Mouse (Mus musculus): Measurements from ENCODE around the gene Nkd1.

Gene Nkd1

DNA sequence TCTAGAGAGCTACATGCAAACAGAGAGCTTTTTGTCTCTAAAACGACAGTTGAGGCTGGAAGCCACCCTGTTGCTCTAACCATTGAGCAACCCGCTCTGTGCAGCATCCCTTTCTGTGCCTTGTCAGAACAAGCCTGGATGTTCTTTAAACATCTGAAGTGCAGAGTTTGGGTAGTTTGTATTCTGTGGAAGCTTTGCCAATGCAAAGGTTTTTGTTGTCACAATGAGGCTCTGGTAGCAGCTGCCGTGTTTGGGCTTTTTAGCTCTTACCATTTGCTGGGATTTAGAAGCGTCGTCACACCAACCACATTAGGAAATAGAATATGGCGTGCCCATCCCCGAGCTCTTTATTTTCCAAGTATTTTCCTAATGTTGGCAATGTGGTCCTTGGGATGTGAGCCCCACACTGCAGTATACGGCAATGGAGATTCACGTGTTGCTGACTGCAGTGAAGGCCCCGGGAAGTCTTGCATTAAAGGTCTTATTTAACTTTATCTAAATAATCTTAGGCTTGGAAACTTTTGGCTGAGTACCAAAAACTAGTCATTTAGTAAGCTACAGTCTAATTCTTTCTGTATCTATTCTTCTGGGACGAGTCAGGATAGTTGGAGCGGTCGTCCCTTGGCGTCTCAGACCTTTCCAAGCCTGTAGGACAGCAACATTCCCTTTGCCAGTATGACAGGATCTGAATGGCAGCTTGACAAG is 51.9 kb downstream of the Nkd1 start:
- no peak for DNase-seq (ENCODE audit: low read depth, low spot score)

DNA sequence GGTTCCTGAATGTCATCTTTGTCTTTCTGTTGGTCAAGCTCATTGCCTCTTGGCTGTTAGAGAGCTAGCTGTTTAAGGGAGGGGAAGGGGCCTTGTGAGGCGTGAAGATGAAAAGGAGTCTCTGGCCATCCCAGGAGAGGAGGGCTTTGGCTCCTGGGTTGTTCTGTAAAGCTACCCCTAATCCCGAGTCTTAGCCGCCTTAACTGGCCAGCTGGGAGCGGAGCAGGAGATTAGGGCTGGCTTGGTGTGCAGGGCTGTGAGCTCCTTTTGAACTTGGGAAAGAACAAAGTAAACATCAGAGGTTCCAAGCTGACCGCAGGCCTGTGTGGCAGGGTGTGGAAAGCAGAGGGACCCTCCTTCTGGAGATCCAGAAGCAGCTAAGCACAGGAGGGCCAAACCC is 53.8 kb downstream of the Nkd1 start:
- no peak for DNase-seq (ENCODE audit: low read depth, low spot score)

DNA sequence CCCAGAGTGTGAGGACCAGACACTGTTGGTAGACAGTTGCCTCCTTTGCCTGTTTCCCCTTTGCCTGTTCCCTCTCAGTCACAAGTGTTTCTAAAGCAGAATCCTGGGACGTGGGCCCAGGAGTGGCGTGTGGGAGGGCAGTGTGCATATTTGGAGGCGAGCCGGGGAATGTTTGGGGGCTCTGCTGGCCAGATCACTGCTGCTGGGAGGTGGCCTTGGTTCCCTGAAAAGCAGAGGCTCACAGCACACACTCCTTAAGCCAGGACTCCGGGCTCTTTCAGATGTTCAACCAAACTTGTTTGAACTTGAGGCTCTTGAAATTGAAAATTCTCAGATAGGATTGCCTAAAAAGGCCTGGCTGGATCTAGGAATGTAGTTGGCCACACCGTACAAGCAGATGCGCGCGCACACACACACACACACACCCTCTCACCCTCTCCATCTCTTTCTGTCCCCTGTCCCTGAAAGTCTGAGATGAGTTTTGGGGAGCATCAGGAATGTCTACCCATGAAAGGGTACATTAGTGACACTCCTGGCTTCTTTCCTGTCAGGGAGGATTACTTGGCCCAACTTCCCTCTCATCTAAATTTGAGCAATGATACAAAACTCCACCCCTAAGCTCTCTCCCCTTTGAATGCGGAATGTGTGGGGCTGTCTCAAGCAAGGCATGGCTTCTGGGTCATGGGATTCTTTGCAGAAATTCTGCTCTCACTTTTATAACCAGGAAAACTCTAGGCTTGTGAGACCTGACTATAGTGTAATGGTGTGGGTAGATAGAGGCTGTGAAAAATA is 55.4 kb downstream of the Nkd1 start:
- no peak for DNase-seq (ENCODE audit: low read depth, low spot score)

DNA sequence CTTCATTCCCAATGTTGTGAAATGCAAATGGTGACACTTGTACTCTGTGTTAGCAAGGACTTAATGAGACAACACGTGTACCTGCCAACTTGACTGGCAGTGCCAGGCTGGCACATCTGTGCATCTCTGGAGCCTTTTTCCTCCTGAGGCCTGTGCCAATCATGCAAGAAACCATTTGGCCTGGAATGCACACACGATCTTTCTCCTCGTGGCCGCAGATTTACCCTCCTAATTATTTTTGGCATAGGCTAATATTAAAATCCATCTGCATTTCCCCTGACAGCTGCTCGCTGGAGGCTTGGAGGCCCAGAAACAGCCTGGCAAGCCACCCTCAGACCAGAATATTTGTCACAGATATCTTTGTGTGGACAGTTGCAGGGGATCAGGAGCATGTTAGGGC is 56.5 kb downstream of the Nkd1 start:
- no peak for DNase-seq (ENCODE audit: low read depth, low spot score)

DNA sequence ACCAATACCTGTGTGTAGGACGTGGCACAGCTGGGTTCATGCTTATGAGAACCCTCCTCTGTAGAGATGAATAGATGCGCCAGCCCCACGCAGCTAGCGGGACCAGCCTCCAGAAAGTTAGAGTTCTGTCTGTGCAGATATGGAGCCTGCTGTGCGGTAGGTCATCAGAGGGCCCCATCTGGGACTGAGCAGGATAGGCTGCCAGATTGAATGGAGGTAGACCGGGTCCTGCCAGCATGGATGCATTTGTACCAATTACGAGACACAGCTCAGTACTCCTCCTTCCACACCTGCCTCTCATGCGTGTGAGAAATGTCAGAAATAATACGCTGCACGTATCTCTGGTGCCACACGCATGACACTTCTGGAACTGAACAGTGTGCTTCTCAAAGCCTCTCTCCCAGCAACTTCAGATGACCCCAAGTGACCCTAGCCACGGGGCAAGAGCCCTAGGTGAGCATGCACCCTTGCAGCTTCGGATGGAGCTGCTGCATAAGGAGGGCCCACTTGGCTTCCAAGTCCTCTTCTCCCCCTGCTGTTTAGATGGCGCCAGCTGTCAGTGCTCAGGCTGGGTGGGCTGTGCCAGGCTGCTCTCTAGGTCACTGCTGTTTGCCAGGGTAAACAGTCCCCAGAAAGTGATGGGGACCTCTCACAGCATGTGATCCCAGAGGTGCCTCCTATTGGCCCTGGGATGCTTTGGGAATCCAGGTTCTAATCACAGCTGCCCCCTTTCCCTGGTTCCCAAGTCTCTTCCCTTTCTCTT is 57.4 kb downstream of the Nkd1 start:
- no peak for DNase-seq (ENCODE audit: low read depth, low spot score)

DNA sequence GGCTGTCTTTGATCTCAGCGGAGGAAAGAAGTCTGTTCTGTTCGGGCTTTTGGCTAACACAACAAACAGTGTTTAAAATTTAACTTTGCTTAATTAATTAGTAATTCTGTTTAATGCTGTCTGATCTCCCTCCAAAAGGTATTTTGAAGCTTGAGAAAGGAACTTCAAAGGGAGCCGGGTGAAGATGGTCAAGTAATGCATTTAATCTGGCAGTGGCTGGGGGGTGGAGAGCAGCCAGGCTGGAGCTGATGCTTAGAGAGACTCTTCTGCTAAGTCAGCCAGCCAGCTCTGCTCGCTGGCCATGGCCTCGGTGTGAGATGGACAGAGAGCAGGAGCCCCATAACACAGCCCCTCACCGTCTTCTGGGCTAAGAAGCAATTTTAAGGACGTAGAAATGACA is 58.1 kb downstream of the Nkd1 start:
- no peak for DNase-seq (ENCODE audit: low read depth, low spot score)

DNA sequence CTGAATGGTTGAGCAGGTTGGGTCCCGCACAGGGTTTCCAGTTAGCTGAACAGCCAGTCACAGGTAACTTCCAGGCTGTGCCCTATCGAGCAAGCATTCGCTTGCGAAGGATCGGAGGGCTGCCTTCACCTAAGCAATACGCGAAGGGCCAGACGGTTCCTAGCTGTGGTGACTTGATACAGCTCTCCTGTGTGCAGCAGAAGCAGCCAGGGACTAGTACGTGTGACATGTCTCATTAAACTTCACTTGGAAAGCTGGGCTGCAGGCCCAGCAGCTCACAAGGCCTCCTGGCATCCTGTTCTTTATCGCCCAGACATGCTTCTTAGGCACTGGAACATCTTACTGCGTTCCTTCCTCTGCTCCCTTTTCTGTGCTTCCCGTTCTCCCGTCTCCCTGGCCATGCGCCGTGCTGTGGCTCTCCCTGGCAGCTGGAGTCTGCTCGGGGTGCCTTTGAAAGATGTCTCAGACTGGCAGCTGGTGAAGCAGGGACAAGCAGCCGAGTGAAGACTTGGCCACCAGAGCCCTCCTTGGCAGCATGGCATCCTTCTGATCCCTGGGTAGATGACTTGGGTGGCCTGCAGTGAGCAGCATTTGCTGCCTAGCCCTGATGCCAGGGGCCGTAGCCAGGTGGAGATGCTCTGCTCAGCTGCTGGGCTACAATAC is 58.6 kb downstream of the Nkd1 start:
- no peak for DNase-seq (ENCODE audit: low read depth, low spot score)

DNA sequence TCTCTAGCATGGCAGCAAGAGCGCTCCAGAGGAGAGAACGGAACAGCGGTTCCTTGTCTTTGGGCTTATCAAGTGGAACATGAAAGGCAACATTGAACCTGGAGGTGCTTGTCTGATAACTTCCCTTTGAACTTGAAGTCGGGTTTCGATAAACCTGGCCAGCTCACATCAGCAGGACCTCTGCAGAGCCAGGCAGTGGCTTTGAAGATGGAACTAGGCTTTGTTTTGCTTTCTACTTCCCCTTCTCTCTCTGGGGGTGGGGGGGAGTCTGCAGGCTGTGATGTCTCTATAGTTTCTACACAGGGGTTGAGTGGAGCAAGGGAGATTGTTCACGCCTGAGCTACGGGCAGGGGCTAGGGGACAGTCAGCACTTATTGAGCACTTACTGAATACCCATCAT is 59.6 kb downstream of the Nkd1 start:
- DNase-seq (ENCODE audit: low read depth, low spot score): no peak

DNA sequence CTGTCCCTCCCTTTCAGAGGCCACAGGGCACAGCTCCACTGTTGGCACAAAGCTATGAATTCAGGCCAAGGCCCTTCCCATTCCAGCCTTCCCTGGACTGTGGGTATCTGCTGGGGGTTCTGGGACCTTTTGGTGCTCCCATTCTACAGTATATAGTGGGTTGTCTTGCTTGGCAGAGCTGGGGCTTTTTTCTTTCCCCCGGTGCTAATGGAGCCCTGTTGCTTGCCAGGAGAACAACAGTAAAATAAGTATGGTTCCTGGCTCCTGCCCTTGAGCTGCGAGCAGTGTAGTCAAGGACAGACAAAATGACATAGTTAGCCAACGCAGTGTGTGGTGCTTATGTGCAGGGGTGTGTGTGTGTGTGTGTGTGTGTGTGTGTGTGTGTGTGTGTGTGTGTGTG is 62.7 kb downstream of the Nkd1 start:
- no peak for DNase-seq (ENCODE audit: low read depth, low spot score)

DNA sequence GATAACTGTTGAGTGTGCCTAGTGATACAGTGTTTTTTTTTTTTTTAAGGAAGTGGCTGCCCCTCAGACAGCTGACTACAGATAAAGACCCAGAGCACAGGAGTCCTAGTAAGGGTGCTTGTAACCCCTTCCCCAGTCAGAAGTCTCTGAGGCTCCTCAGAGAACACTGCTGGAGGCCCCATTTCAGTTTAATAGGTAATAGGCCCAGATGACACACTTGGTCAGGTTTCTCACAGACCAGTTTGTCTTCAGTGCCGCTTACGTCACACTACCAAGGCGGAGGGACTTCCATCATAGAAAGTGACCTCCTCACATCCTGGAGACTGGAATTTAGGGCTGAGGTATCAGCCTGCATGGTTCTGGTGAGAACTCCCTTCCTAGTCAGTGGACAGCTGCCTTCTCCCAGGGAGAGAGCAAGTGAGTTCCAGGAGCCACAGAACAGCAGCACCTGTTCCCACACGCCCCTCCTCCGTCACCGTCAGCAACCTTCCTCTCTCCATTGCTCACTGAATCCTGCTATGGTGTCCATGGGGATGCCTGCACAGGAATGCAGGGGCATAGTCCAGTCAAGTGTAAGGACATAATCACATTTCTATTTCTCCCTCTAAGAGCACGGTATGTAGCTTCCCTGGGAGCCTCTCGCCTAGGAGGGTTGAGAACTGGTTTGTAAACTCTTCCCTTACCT is 67.2 kb downstream of the Nkd1 start:
- no peak for DNase-seq (ENCODE audit: low read depth, low spot score)

DNA sequence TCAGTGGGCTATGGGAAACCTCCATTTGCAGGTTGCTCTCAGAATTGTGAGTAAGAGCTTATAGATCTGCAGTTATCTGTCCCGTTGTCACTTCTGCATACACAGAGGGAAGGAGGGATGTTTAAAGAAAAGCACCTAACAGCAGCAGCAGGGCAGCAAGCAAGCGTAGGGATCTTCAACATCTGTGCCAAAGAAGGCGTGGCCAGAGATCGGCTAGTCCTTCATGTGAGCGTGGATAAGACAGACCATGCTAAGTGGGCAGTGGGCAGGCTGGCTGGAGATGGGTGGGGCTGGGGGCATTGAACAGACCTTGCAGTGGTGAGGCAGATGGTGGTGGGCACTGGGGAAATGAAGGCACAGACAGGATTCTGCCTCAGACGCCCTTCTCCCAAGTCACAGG is 69.1 kb downstream of the Nkd1 start:
- no peak for DNase-seq (ENCODE audit: low read depth, low spot score)

DNA sequence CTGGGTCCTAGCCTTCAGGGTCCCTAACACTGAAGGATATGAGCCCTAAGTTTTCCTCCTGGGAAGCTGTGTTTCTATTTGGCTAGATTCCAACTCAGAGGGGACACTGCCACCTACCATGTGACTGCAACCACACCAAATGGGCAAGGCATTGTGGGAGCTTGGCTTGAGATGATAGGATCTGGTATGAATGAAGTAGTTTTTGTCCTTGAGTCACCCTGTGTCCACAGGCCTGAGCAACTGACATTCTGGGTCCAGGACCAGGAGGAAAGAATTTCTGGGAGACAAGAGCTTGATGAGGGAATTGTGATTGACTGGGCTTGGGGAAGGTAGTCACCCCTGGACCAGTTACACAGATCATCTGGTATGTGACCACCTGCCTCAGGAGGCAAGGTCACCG is 72.8 kb downstream of the Nkd1 start:
- DNase-seq (ENCODE audit: low read depth, low spot score): no peak

DNA sequence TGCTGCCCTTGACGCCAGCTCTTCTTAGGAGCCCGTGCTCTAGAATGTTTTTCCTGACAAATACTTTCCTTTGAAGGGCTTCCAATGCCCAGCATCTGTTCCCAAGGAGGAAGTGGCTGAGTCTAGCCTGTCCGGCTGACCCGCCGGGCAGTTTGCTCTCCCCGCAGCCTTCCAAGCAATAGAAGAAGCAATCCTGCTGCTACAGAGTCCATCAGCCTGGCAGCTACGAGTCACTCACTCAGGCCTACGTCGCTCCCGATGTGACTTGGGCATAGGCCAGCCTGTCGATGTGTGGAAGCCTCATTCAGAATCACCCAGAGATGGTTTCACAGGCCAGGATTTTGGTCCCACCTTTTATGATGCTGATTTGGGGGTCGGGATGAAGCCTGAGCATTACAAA is 74.9 kb downstream of the Nkd1 start:
- no peak for DNase-seq (ENCODE audit: low read depth, low spot score)

DNA sequence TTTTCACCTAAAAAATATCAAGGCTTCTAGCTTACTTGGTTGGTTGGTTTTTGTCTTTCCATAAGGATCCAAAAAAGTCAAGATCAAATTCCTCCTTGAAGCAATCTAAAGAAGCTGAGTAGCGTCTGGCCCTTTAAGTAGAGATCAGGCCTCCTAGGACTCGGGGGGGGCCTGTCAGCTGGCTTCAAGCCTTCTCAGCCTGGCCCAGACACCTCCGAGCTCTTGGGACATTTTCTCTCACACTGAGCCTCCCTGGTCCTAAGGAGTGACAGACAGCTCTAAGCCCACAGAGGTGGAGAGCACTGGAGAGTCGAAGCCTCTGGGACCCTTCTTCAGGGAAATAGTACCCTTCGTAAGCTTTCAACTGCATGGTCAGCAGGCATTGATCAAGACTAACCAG is 77.4 kb downstream of the Nkd1 start:
- DNase-seq (ENCODE audit: low read depth, low spot score): no peak

DNA sequence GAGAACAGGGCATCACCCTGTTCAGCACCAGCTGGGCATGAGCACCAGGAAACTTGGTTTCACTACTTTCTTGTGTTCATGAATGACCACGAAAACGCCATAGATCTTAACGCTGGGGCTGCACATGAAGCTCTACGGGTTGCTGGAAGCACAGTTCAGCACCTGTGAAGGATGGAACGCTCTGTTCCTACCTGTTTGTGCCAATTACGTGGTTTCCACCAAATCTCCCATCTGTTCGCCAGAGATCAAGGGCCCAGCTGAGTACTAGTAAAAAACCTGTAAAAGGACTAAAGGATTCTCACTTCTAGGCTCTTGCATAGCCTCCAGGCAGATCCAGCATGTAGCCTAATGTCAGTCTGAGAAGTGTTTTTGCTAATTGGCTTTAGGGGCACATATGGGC is 78.3 kb downstream of the Nkd1 start:
- no peak for DNase-seq (ENCODE audit: low read depth, low spot score)

DNA sequence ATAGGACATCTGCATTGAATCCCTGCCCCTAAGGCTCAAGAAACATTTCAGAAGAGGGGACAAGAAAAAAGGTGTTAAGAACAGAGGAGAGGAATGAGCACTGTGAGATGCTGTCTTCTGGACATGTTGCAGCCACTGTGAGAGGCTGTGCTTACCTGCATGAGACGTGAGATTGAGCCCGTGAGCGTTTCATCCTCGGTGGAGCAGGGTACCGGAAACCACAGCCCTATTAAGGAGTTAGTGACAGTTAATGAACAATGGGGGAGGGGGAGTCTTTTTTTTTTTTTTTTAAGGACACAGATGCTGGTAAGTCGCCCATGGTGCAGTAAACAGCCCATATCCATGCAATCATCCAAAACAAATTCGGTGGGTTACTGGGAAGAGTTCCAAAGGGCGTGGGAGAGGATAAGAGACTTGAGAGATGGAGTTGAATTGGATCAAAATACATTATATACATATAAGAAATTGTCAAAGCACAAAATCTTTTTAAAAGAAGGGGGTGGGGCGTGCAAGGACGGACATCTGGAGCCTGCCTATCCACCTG is 82.4 kb downstream of the Nkd1 start:
- DNase-seq (ENCODE audit: low read depth, low spot score): no peak

DNA sequence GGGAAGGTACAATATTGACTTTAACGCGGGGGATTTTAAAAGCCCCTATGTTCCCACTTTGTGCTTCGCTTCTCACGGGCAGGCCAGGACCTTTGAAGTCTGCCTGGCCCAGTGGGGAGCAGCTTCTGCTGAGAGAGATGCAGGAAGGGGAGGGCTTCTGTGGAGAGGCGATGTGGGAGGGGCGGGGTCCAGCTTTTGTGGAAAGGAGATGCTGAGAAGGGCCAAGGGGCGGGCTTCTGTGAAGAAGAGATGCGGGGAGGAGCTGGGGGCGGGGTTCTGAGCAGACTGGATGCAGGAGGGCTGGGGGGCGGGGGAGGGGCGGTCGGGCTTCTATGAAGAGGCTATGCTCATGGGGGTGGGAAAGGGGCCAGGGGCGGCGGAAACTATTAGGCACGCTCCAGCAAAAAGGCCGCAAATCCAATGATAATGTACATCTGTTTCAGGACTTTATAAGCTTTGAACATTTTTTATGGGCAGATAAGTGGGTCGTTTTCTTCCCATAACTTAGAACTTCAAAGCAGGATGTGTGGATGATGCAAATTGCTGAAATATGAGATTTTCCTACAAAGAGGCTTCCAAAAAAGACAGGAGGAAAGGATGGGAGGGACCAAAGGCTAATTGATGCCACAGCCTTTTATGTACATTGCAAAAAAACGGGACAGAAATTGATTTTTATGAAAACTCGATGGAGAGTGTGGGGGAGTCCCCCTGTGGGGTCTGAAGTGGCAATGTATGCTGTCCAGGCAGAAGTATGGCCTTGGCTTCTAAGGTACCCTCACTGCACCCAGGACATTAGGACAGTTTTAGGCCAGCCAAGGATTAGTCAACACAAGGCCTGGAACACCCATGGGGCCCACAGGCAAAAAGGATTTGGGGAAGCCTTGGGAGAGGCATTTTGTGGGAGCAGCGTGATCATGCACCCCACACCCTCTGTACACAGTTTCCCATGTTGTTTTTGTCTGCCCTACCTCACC is 83.2 kb downstream of the Nkd1 start:
- peak; percentile 53 for DNase-seq (ENCODE audit: low read depth, low spot score)

DNA sequence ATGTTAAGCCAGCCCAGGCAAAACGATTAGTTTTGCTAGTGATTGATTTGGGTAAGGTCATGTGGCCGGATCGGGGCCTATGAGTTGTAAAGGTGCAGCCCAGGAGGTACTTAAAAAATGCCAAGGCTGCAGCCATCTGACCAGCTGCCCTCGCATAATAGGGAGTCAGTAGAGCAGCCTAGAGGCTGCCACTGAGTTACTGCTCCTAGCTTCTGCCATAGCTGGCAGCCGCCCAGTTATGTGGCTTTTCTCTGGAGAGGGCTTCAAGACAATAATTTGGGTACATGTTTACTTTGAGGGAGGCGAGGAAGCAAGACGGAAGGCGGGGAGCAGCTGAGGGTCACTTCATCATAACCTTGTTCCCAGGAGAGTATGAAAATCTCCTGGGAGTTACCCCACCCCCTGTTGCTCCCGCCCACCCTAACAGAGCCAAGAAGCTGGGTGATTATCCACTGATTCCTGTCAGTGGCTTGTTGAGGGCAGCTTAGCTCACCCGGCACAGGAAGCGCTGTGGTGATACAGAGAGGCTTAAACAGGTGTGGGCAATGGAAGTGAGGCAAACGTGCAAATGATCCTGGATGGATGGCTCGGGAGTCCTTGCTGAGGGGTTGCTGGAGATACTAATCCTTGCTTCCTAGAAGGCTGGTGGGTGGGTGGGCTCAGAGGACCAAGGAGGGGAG is 84.3 kb downstream of the Nkd1 start:
- DNase-seq (ENCODE audit: low read depth, low spot score): no peak

DNA sequence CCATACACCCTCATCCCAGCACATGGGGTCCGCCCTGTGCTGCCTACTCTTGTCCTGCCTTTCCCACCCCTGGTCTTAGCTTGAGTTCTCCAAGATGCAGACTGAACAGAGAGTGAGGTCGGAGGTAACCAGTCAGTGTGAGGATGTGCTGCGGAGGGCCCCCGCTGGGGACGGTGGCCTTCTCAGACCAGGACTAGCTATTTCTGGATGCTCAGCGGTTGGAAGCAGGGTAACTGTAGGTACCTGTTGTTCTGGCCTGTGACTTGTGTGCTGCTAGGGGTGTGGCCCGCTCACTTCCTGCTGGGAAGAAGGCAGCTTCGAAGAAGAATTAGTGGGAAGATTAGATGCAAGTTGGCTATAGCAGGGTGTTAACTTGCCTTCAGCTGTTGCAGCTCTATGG is 87.9 kb downstream of the Nkd1 start:
- DNase-seq (ENCODE audit: low read depth, low spot score): no peak

DNA sequence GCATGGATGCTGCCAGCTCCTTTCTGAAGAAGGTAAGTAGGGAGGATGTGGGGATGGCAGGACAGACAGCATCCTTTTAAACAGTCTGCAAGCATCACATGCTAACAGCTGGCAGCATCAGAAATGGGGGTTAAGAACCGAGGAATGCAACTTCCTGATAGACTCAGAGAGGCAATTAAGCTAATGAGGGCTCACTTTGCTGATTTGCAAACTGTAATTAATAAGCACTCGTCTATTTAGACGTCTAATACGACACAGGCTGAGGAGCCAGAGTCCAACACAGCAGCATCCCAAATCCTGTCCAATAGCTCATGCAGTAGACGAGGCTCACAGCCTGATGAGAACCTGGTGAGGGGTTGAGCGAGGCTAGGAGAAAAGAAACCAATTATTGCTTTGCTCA is 89.1 kb downstream of the Nkd1 start:
- no peak for DNase-seq (ENCODE audit: low read depth, low spot score)
